Mouse (Mus musculus): ENCODE measurements at regions not wholly inside any gene's neighbourhood (a gene's known extent, or its start where the extent isn't known, plus 50 kb on each side); places are given as distances from the start of the nearest gene placed in this dataset.

- DNase-seq = no peak
Observed at GRCm38 (mm10) chr13:84047736-84048135, 174.4 kb upstream of the Tmem161b start.

DNA sequence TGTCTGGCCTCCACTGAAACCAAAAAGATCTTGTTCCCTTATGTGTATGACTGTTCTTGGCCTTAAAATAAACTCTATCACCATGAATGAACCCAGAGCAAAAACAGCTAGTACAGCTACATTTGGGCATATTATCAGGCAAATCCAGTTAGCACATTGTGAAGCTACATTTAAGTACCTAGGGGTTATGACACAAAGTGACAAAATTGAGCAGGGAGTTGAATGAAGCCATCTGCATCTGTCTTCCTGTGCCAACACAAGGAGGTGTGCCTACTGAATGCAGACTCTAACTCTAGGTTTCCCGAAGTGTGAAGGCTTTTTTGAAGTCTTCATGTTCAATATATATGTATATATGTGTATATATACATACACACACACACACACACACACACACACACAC, 169.9 kb upstream of the Tmem161b start:
- DNase-seq = no peak

DNA sequence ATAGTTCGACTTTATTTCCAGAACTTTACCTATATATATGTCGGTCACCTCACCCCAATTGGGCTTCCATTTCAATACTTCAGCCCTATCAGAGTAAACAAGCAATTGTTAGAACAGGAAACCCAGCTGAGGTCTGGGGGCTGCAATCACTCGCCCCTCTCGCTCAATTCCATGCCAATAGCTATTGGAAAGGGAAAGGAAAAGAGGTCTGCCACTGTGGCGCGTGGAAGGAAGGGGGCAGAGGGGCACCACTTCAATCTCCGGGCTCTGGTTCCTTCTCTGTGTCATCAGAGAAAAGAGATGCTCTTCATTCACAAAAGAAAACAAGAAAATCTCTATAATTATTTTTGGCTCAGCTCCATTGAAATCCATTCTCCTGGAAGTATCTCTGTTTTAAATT, 167.1 kb upstream of the Tmem161b start:
- DNase-seq = no peak

DNA sequence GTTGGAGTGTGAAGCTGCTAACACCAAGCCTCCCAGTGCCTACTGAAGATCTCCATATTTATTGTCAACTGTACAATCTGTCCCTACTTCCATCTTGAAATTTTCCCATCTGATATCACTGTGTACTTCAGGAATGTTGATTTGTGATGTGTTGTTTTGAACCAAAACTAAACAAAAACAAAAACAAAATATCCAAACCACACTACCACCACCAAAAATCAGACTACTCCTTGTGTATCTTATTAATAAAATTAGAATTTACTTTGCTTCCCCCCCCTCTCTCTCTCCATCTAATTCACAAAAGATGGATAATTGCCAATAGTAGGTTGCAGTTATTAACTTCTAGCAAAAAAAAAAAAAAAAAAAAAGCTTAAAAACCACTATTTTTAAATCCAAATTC, 166.5 kb upstream of the Tmem161b start:
- DNase-seq = no peak

GRCm38 (mm10) chr13:84056451-84056850, 165.6 kb upstream of the Tmem161b start:
- no peak for DNase-seq

DNA sequence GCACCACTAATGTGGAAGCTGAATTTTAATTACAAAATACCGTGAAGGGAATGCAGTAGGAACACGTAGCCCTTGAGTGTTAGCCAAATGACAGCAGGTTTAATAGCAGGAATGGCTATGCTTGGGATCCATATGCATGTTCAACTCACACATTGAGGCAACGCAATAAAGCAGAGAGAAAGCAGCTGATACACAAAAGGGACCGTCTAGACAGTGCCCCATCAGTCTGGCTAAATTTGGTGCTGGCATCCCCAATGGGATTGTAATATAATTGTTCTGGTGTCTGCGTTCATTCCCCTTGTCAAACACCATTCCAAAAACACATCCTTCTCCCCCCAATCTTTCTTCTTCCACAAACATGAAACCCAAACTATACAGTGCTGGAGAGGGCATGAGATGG, 165.1 kb upstream of the Tmem161b start:
- no peak for DNase-seq

GRCm38 (mm10) chr13:84057456-84057855, 164.6 kb upstream of the Tmem161b start:
- no peak for DNase-seq

DNA sequence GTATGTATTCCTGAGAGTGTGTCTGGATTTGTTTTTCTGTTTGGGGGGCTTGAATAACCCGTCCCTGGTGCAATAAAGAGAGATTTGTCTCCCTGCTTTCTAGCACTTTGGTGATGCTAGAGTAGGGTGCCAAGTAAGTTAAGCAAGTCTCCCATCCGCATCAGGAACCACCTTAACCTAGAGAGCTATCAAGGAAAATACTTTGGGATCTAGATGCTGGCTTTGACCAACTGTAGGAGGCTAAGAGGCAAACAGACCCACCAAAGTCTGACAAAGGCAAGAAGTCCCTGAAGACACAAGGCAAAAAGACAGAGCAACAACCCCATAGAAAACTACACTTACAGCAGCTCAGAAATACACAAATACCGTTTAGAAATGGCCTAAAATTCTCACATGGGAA, 163.8 kb upstream of the Tmem161b start:
- no peak for DNase-seq

- no peak for DNase-seq
Observed at GRCm38 (mm10) chr13:84059031-84059651, 163.0 kb upstream of the Tmem161b start.

- no peak for DNase-seq
Observed at GRCm38 (mm10) chr13:84059661-84060452, 162.2 kb upstream of the Tmem161b start.

DNA sequence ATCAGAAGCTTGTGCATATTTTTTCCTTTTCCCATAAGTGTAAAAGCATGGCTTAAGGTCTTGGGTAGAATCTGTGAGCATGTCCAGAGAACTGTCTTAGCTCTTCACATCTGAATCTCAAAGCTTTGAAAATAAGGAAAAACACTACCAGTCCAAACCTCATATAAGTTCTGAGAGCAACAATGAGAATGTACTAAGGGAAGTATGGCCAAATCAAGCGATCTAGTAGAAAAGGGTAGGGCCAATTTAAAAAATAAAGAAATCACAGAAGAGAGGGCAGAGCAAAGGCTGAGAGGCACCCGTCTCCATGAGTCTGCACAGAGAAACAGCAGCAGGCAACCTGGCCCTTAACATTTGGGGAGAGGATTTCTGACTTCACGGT, 161.7 kb upstream of the Tmem161b start:
- no peak for DNase-seq

- no peak for DNase-seq
Observed at GRCm38 (mm10) chr13:84060906-84061305, 161.2 kb upstream of the Tmem161b start.

GRCm38 (mm10) chr13:84061820-84062480, 160.1 kb upstream of the Tmem161b start:
- DNase-seq = no peak

DNA sequence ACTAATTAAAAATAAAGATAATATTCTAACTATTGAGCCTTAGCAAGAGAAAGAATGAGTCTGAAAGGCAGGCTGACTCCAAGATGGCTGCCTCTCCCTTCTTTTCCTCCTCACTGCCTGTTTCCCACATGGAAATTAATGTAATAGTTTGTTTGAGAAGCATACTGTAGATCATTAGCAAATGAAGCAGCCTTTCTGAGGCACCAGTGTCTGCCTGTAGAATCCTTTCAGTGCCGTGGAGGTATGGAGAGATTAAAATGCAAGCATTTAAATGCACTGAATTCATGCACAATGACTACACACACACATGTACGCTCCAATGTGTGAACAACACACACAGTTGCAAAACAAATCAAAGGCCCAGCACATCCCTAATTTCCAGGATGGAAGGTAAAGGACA, 159.5 kb upstream of the Tmem161b start:
- no peak for DNase-seq

DNA sequence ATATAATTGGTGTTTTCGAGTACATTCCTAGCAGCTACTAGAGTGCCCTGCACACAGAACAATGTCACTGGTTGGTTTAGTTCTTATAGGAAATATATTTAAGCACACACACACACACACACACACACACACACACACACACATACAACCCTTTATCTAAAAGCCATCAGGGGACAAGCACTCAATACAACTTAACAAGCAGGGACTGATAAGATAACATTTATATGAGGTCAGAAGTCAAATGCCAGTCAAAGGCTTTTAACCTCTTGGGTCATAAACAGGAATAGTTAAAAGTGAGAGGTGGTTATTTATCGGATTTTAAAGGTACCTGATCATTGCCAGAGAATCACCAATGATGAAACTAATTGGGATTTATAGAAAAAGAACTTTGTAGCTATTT, 158.7 kb upstream of the Tmem161b start:
- DNase-seq = no peak

GRCm38 (mm10) chr13:84064291-84064940, 157.7 kb upstream of the Tmem161b start:
- DNase-seq = no peak

- DNase-seq = no peak
Observed at GRCm38 (mm10) chr13:84065256-84065898, 156.7 kb upstream of the Tmem161b start.

DNA sequence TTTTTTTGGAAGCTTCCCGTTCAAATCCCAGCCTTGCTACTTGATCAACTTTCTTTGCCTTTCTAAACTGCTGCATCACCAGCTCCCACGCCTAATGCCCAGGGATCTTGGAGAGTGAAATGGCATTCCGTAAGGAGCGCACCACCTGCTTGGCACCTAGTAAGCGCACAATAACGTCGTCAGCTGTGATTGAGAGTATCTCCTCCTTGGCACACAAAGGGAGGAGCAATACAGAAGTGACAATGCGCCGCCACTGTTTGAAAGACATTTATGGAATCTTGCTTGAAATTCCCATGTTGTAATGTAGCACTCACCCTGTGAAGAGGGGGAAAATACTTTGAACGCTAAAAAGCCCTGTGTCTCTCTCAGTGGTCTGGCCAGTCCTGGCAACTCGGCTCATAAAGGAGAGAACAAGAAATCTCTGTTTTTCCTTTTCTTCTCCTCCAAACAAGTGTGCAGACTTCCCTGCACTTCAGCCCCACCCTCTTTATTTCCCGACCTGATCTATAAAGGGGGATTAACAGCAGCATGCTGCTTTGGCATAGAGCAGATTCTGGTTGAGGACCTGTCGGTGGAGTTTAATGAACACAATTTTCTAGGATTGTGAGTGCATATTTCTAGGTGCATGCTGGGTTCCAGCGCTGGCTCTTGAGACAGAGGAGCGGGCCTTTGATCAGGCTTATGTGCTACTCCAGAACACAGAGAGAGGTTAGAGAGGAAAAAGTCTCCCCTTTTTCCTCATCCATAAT, 155.7 kb upstream of the Tmem161b start:
- DNase-seq = no peak

GRCm38 (mm10) chr13:84066960-84067665, 155.0 kb upstream of the Tmem161b start:
- DNase-seq = no peak

DNA sequence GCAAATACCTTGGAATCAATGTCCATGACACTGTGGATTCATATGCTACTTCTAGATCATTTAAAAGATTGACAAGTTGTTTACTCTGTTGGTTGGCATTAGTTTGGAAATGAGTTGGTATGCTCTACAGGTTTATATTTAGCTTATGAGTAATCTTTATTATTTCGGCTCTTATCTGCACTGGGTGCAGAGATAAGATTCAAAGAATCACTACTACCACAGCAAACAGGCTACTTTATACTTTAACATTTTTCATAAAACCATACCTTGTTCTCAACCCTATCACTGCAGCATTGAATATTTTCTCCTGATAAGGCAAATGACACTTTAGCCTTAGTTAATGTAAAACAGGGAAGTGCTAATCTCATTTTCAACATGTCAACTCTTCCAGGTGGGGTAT, 153.7 kb upstream of the Tmem161b start:
- DNase-seq = no peak

Data from thymus, postnatal 4 days (tissue).